Mouse (Mus musculus): ENCODE data around the gene Patj.

GRCm38 (mm10) chr4:98563506-98564195 lies 168.1 kb downstream of the Patj start:
- TF ChIP-seq HCFC1 (IDR thresholded peaks at IDR 0.05; ENCODE audit: borderline replicate concordance, insufficient read depth, low read length) (no peak), ZNF384 (IDR thresholded peaks at IDR 0.05; ENCODE audit: low read depth, low read length) (no peak), CHD2 (IDR thresholded peaks at IDR 0.05; ENCODE audit: low read depth, low read length) (no peak)
